8 mouse cellular contexts compared by ENCODE assay signal in genomic region chr1:7777191-7778044, GRCm38 (mm10).
DNase-seq lines count a peak whose midpoint lies in the region; ATAC-seq and TF ChIP-seq lines count a peak whose summit lies in the region.

No protein-coding gene starts in this region.

- DNase-seq in heart, adult 11 months = no peak
- peak; percentile 73 for DNase-seq in embryonic facial prominence, embryonic 11.5 days (ENCODE audit: low spot score)
- DNase-seq in hindbrain, postnatal 0 days (ENCODE audit: low spot score) = peak; percentile 5
- no peak for DNase-seq in adrenal gland, adult 8-10 months
- no peak for DNase-seq in adrenal gland, postnatal 25 days
- DNase-seq in adrenal gland, adult 18-20 months (ENCODE audit: low spot score in 2 of 2) = no peak

- 3% methylated on average over 11 of the region's 11 CpGs for WGBS in heart, embryonic 14.5 days
- 6% methylated on average over 11 of the region's 11 CpGs for WGBS in embryonic facial prominence, embryonic 11.5 days
- 12% methylated on average over 11 of the region's 11 CpGs for WGBS in hindbrain, postnatal 0 days
- 8% methylated on average over 11 of the region's 11 CpGs for WGBS in midbrain, embryonic 16.5 days

- H3K9me3 ChIP-seq in heart, embryonic 14.5 days (ENCODE audit: control insufficient read depth, low read length) = no peaks in the 10 kb centered on the region
- H3K9me3 ChIP-seq in embryonic facial prominence, embryonic 11.5 days (replicated peaks; ENCODE audit: control insufficient read depth, low read length) = no peaks in the 10 kb centered on the region
- H3K9me3 ChIP-seq in hindbrain, postnatal 0 days (ENCODE audit: low read length) = no peaks in the 10 kb centered on the region
- no peaks in the 10 kb centered on the region for H3K9me3 ChIP-seq in midbrain, embryonic 16.5 days (replicated peaks; ENCODE audit: control insufficient read depth, low read length, poor library complexity, severe bottlenecking)

- ATAC-seq in heart, embryonic 14.5 days (ENCODE audit: insufficient number of reproducible peaks, insufficient read depth, low FRiP score, low read depth) = peak; percentile 77
- peak; percentile 94 for ATAC-seq in embryonic facial prominence, embryonic 11.5 days (replicated peaks; ENCODE audit: insufficient number of reproducible peaks, low FRiP score, low TSS enrichment, low read depth)
- peak; percentile 49; the same call in 1 of the 2 replicates for ATAC-seq in hindbrain, postnatal 0 days
- ATAC-seq in midbrain, embryonic 16.5 days = peak; percentile 73

- peak overlapping the region; percentile 47 for H3K4me2 ChIP-seq in heart, embryonic 14.5 days (ENCODE audit: low read length)
- peak overlapping the region; percentile 3; the same call in 1 of the 2 replicates for H3K4me2 ChIP-seq in embryonic facial prominence, embryonic 11.5 days (ENCODE audit: low read depth, low read length)
- H3K4me2 ChIP-seq in hindbrain, postnatal 0 days (ENCODE audit: low read depth, low read length) = no peak overlapping the region
- peak overlapping the region; percentile 17; the same call in 1 of the 2 replicates for H3K4me2 ChIP-seq in midbrain, embryonic 16.5 days (ENCODE audit: low read length)

- H3K9ac ChIP-seq in heart, embryonic 14.5 days (ENCODE audit: low read length) = no peak overlapping the region
- no peak overlapping the region for H3K9ac ChIP-seq in embryonic facial prominence, embryonic 11.5 days (replicated peaks; ENCODE audit: low read length)
- H3K9ac ChIP-seq in hindbrain, postnatal 0 days (replicated peaks; ENCODE audit: low read length) = no peak overlapping the region
- no peak overlapping the region for H3K9ac ChIP-seq in midbrain, embryonic 16.5 days (ENCODE audit: low read depth, low read length)

- no peaks in the 10 kb centered on the region for H3K36me3 ChIP-seq in heart, embryonic 14.5 days (ENCODE audit: control insufficient read depth, insufficient read depth, low read length)
- no peaks in the 10 kb centered on the region for H3K36me3 ChIP-seq in embryonic facial prominence, embryonic 11.5 days (replicated peaks; ENCODE audit: control insufficient read depth, insufficient read depth, low read depth, low read length)
- no peaks in the 10 kb centered on the region for H3K36me3 ChIP-seq in hindbrain, postnatal 0 days (ENCODE audit: insufficient read depth, low read length)
- H3K36me3 ChIP-seq in midbrain, embryonic 16.5 days (ENCODE audit: control insufficient read depth, insufficient read depth, low read length) = no peaks in the 10 kb centered on the region

- peak overlapping the region; percentile 42 to 67 for H3K27ac ChIP-seq in heart, embryonic 14.5 days (replicated peaks in 1 of 2; ENCODE audit: control insufficient read depth in 1 of 2, insufficient read depth in 1 of 2, low read depth in 2 of 2, low read length in 2 of 2)
- H3K27ac ChIP-seq in embryonic facial prominence, embryonic 11.5 days (replicated peaks; ENCODE audit: low read depth, low read length) = no peak overlapping the region
- H3K27ac ChIP-seq in hindbrain, postnatal 0 days = no peak overlapping the region
- no peak overlapping the region for H3K27ac ChIP-seq in midbrain, embryonic 16.5 days (ENCODE audit: low read length)

- no peak overlapping the region for H3K4me3 ChIP-seq in heart, embryonic 14.5 days (ENCODE audit: control insufficient read depth in 1 of 2, insufficient read depth in 1 of 2, low read depth in 1 of 2, low read length in 2 of 2)
- no peak overlapping the region for H3K4me3 ChIP-seq in embryonic facial prominence, embryonic 11.5 days (ENCODE audit: low read depth, low read length)
- no peak overlapping the region for H3K4me3 ChIP-seq in hindbrain, postnatal 0 days (ENCODE audit: low read length)
- H3K4me3 ChIP-seq in midbrain, embryonic 16.5 days (ENCODE audit: low read depth, low read length) = no peak overlapping the region

- H3K27me3 ChIP-seq in heart, embryonic 14.5 days (ENCODE audit: control insufficient read depth, insufficient read depth, low read length) = no peaks in the 10 kb centered on the region
- no peaks in the 10 kb centered on the region for H3K27me3 ChIP-seq in embryonic facial prominence, embryonic 11.5 days (ENCODE audit: control insufficient read depth, insufficient read depth, low read length)
- no peaks in the 10 kb centered on the region for H3K27me3 ChIP-seq in hindbrain, postnatal 0 days (ENCODE audit: insufficient read depth, low read length)
- H3K27me3 ChIP-seq in midbrain, embryonic 16.5 days (ENCODE audit: control insufficient read depth, insufficient read depth, low read depth, low read length) = no peaks in the 10 kb centered on the region

- peaks cover 7 to 11% of the 10 kb centered on the region in 2 experiments; a peak in 3 of 4 replicates for H3K4me1 ChIP-seq in heart, embryonic 14.5 days (ENCODE audit: control insufficient read depth in 2 of 2, insufficient read depth in 2 of 2, low read length in 2 of 2)
- H3K4me1 ChIP-seq in embryonic facial prominence, embryonic 11.5 days (ENCODE audit: control insufficient read depth, insufficient read depth, low read length) = no peaks in the 10 kb centered on the region
- no peaks in the 10 kb centered on the region for H3K4me1 ChIP-seq in hindbrain, postnatal 0 days (ENCODE audit: insufficient read depth, low read length)
- peaks cover 7% of the 10 kb centered on the region; the same call in 1 of the 2 replicates for H3K4me1 ChIP-seq in midbrain, embryonic 16.5 days (ENCODE audit: control insufficient read depth, insufficient read depth, low read length)

- TF ChIP-seq CTCF in hindbrain, postnatal 0 days (IDR thresholded peaks at IDR 0.05; ENCODE audit: low read depth) = no peak

Comparison
In these comparisons a context has a peak if more than half of its experiments do, and no peak if none do; other contexts are left out.
1. H3K27ac ChIP-seq: peak in heart, embryonic 14.5 days (2 of 2); none in embryonic facial prominence, embryonic 11.5 days (single experiment), hindbrain, postnatal 0 days (single experiment) and midbrain, embryonic 16.5 days (single experiment).
2. DNase-seq: peak in embryonic facial prominence, embryonic 11.5 days (single experiment) and hindbrain, postnatal 0 days (single experiment); none in heart, adult 11 months (single experiment), adrenal gland, adult 8-10 months (single experiment), adrenal gland, postnatal 25 days (single experiment) and adrenal gland, adult 18-20 months (0 of 2).
3. Peak in every context shown above with its lines, with median percentiles within 50 percentile points of each other: ATAC-seq.